15 mouse cellular contexts compared by ENCODE assay signal in genomic region chr8:80500244-80500643, GRCm38 (mm10). TPM values are rescaled to one million over a fixed set of nuclear protein-coding genes. Genes with fewer than 3 reads are reported as not detected.
DNase-seq lines count a peak whose midpoint lies in the region; ATAC-seq and TF ChIP-seq lines count a peak whose summit lies in the region.
"Had no signal": no experiment of that assay in that cellular context is flagged by ENCODE, and none has a peak within 500 bp of the region (broad histone marks: within the 10 kb centered on the region; RNA-seq: fewer than 3 reads in every experiment).

No protein-coding gene starts in this region.

- peak; percentile 88 for ATAC-seq in heart, embryonic 12.5 days (ENCODE audit: insufficient number of reproducible peaks, low FRiP score)
- peak; percentile 73 for ATAC-seq in erythroblast, adult 5-6 weeks (replicated peaks; ENCODE audit: low FRiP score, poor library complexity, severe bottlenecking)
- ATAC-seq in megakaryocyte, adult 5-6 weeks (ENCODE audit: poor library complexity, severe bottlenecking): peak; percentile 45
- no peak for ATAC-seq in midbrain, embryonic 14.5 days (ENCODE audit: low FRiP score, low TSS enrichment)
- ATAC-seq: midbrain, embryonic 13.5 days had no signal

- no peaks in the 10 kb centered on the region for H3K9me3 ChIP-seq in heart, embryonic 12.5 days (replicated peaks)
- no peaks in the 10 kb centered on the region for H3K9me3 ChIP-seq in midbrain, embryonic 14.5 days (ENCODE audit: control insufficient read depth, low read length)
- H3K9me3 ChIP-seq: hindbrain, embryonic 15.5 days; midbrain, embryonic 13.5 days had no signal

- no peaks in the 10 kb centered on the region for H3K36me3 ChIP-seq in heart, embryonic 12.5 days
- H3K36me3 ChIP-seq in heart, adult 2 months (ENCODE audit: control insufficient read depth, insufficient read depth, low read length): no peaks in the 10 kb centered on the region
- no peaks in the 10 kb centered on the region for H3K36me3 ChIP-seq in midbrain, embryonic 14.5 days (ENCODE audit: control insufficient read depth, insufficient read depth, low read length)
- H3K36me3 ChIP-seq: hindbrain, embryonic 15.5 days; midbrain, embryonic 13.5 days had no signal

- H3K4me1 ChIP-seq in heart, embryonic 12.5 days (replicated peaks): no peaks in the 10 kb centered on the region
- H3K4me1 ChIP-seq in heart, adult 2 months (ENCODE audit: control insufficient read depth, insufficient read depth, low read length): no peaks in the 10 kb centered on the region
- H3K4me1 ChIP-seq in midbrain, embryonic 14.5 days (ENCODE audit: control insufficient read depth, insufficient read depth, low read length): no peaks in the 10 kb centered on the region
- H3K4me1 ChIP-seq: hindbrain, embryonic 15.5 days; midbrain, embryonic 13.5 days had no signal

- no peak for TF ChIP-seq EP300 in heart, adult 2 months (IDR thresholded peaks at IDR 0.05; ENCODE audit: insufficient read depth, low read depth, low read length)

- 50% methylated on average over 2 of the region's 2 CpGs for WGBS in heart, embryonic 12.5 days
- WGBS in heart, adult 2 months: 60% methylated on average over 2 of the region's 2 CpGs
- 78% methylated on average over 2 of the region's 2 CpGs for WGBS in midbrain, embryonic 14.5 days

- H3K79me2 ChIP-seq in heart, adult 2 months (replicated peaks; ENCODE audit: control insufficient read depth, insufficient read depth, low read length): no peaks in the 10 kb centered on the region

- no peak overlapping the region for H3K9ac ChIP-seq in heart, embryonic 12.5 days
- H3K9ac ChIP-seq in heart, adult 2 months (ENCODE audit: low read depth, low read length): no peak overlapping the region
- H3K9ac ChIP-seq in midbrain, embryonic 14.5 days (replicated peaks; ENCODE audit: low read length): no peak overlapping the region
- H3K9ac ChIP-seq: hindbrain, embryonic 15.5 days; midbrain, embryonic 13.5 days had no signal

- DNase-seq in heart, adult 2 months: no peak
- peak; percentile 91 for DNase-seq in MEL-GATA-1-ER (ENCODE audit: extremely low read depth, low read depth)
- DNase-seq in thymus, postnatal 25 days: no peak
- no peak for DNase-seq in midbrain, embryonic 14.5 days
- DNase-seq in embryo, embryonic 10.5 days (ENCODE audit: low spot score): no peak
- DNase-seq: cerebellum, postnatal 25 days; kidney, postnatal 10 days; layer of hippocampus, postnatal 36 days had no signal

- no peak for TF ChIP-seq CTCF in heart, adult 2 months (IDR thresholded peaks at IDR 0.05)

- 0 out of 2 replicates have a peak overlapping the region, but pooled peaks have one; percentile 47 for H3K27ac ChIP-seq in heart, embryonic 12.5 days (ENCODE audit: poor library complexity, severe bottlenecking)
- H3K27ac ChIP-seq in heart, adult 2 months: no peak overlapping the region
- H3K27ac ChIP-seq in midbrain, embryonic 14.5 days (replicated peaks; ENCODE audit: low read depth, low read length): no peak overlapping the region
- H3K27ac ChIP-seq: hindbrain, embryonic 15.5 days; midbrain, embryonic 13.5 days had no signal

- H3K4me2 ChIP-seq in heart, embryonic 12.5 days: peak overlapping the region; percentile 12; the same call in 1 of the 2 replicates
- H3K4me2 ChIP-seq in midbrain, embryonic 14.5 days (ENCODE audit: low read length): no peak overlapping the region
- H3K4me2 ChIP-seq: hindbrain, embryonic 15.5 days; midbrain, embryonic 13.5 days had no signal

- H3K4me3 ChIP-seq in heart, embryonic 12.5 days: no peak overlapping the region
- H3K4me3 ChIP-seq in heart, adult 2 months: no peak overlapping the region
- H3K4me3 ChIP-seq in midbrain, embryonic 14.5 days (replicated peaks; ENCODE audit: low read depth, low read length): no peak overlapping the region
- H3K4me3 ChIP-seq: hindbrain, embryonic 15.5 days; midbrain, embryonic 13.5 days had no signal

- TF ChIP-seq POLR2A in heart, adult 2 months (IDR thresholded peaks at IDR 0.05; ENCODE audit: insufficient read depth, low read depth, low read length): no peak

- intact Hi-C loops in heart, adult 2 months (cut with DNase I): no loop called here

- no peaks in the 10 kb centered on the region for H3K27me3 ChIP-seq in heart, embryonic 12.5 days (replicated peaks)
- H3K27me3 ChIP-seq in heart, adult 2 months (ENCODE audit: control insufficient read depth, insufficient read depth, low read length): no peaks in the 10 kb centered on the region
- no peaks in the 10 kb centered on the region for H3K27me3 ChIP-seq in midbrain, embryonic 14.5 days (ENCODE audit: control insufficient read depth, insufficient read depth, low read length)
- H3K27me3 ChIP-seq: hindbrain, embryonic 15.5 days; midbrain, embryonic 13.5 days had no signal

RNA-seq across cellular contexts. Expression of gene Gypa, which starts 6.7 kb away (rescaled TPM):
- 18.4 and 22.5 TPM in 2 replicates for polyA plus RNA-seq in heart, embryonic 12.5 days (2016; fragmentation: Nextera tagmentation; extraction: Ambion mirVana)
- total RNA-seq in heart, adult 2 months (2021): 1 to 10 TPM in 1 of 2 experiments, not detected in 1; 1.8 TPM
- polyA plus RNA-seq in heart, adult 2 months (2012; rRNA removed): 0.32 and 2.7 TPM in 2 replicates
- total RNA-seq in erythroblast, adult 5-6 weeks (2015; ENCODE audit: low replicate concordance): 1,528 and 1,589 TPM in 2 replicates
- 1,490 and 2,036 TPM in 2 replicates for total RNA-seq in erythroblast, adult 5-6 weeks (2017; ENCODE audit: low replicate concordance)
- 6.1 and 14.6 TPM in 2 replicates for total RNA-seq in megakaryocyte, adult 5-6 weeks (2015)
- total RNA-seq in megakaryocyte, adult 5-6 weeks (2017): 6.5 and 18.3 TPM in 2 replicates
- 1.4 and 2.7 TPM in 2 replicates for polyA plus RNA-seq in midbrain, embryonic 14.5 days (2014; fragmentation: Nextera tagmentation; extraction: Ambion mirVana)
- polyA plus RNA-seq: liver, adult 2 months; small intestine, adult 2 months had no signal

Comparison
In these comparisons a context has a peak if more than half of its experiments do, and no peak if none do; other contexts are left out.
1. RNA of gene Gypa, which starts 6.7 kb away (total RNA-seq): 1,490 to 2,036 TPM in erythroblast, adult 5-6 weeks; 6.1 to 18.3 TPM in megakaryocyte, adult 5-6 weeks and 1.8 TPM in heart, adult 2 months; every median in the first group is over 10 times any median in the second.